Mouse (Mus musculus) limb, embryonic 11.5 days (tissue): ENCODE measurements around the gene Efcab6. TPM values are rescaled to one million over a fixed set of nuclear protein-coding genes. Genes with fewer than 3 reads are reported as not detected.

Experiments
- ATAC-seq: fragments of 200-750 bp; cut with Nextera tagmentation; 2 replicates; pipeline ENCODE4 v1.8.0; 2017; ENCODE audit warnings: low read depth; ENCODE audit not compliant: insufficient number of reproducible peaks, low FRiP score, low TSS enrichment
- DNase-seq: peaks from one replicate; pipeline ENCODE4 v3.0.0-alpha.2; 2015; ENCODE audit warnings: low spot score
- H3K27ac ChIP-seq: fragments of 300-500 bp; sonication (generic); replicated peaks from 2 replicates; pipeline ENCODE4 v1.5.1; 2014; ENCODE audit warnings: low read depth, mild to moderate bottlenecking, low read length
- H3K27me3 ChIP-seq: fragments of 300-500 bp; sonication (generic); 2 replicates; pipeline ENCODE4 v1.6.1; 2014; ENCODE audit warnings: mild to moderate bottlenecking, low read length, mixed read lengths; ENCODE audit not compliant: control insufficient read depth, insufficient read depth
- H3K36me3 ChIP-seq: fragments of 300-500 bp; sonication (generic); 2 replicates; pipeline ENCODE4 v1.6.1; 2014; ENCODE audit warnings: mild to moderate bottlenecking, low read length, moderate library complexity, mixed read lengths; ENCODE audit not compliant: control insufficient read depth, insufficient read depth
- H3K4me1 ChIP-seq: fragments of 300-500 bp; sonication (generic); 2 replicates; pipeline ENCODE4 v1.6.1; 2014; ENCODE audit warnings: low read length, mixed read lengths; ENCODE audit not compliant: control insufficient read depth, insufficient read depth
- H3K4me2 ChIP-seq: fragments of 300-500 bp; sonication (generic); 2 replicates; pipeline ENCODE4 v1.6.1; 2014; ENCODE audit warnings: low read depth, mild to moderate bottlenecking, moderate library complexity; ENCODE audit not compliant: severe bottlenecking
- H3K4me3 ChIP-seq: fragments of 300-500 bp; sonication (generic); 2 replicates; pipeline ENCODE4 v1.5.1; 2014; ENCODE audit warnings: low read depth, low read length
- H3K9ac ChIP-seq: fragments of 300-500 bp; sonication (generic); 2 replicates; pipeline ENCODE4 v1.6.1; 2014; ENCODE audit warnings: mild to moderate bottlenecking, low read length
- H3K9me3 ChIP-seq: fragments of 300-500 bp; sonication (generic); 2 replicates; pipeline ENCODE4 v1.6.1; 2016; ENCODE audit warnings: low read length; ENCODE audit not compliant: control insufficient read depth
- WGBS: fragments of 180-500 bp; shearing (Covaris S2); extraction: QIAGEN DNeasy Blood & Tissue Kit; methylation state at CpG from one replicate; pipeline ENCODE4 v1.1.7; 2014; 5-methylcytosine and 5-hydroxymethylcytosine counted together
- polyA plus RNA-seq: library from polyadenylated mRNA; unstranded; fragments of >200 nt; fragmentation: Nextera tagmentation; extraction: Ambion mirVana; gene quantifications from 2 replicates; pipeline ENCODE4 v1.2.1, GENCODE M21; 2014

The Efcab6 gene
- polyA plus RNA-seq, 1 experiment from 2014 or later = not detected

DNA sequence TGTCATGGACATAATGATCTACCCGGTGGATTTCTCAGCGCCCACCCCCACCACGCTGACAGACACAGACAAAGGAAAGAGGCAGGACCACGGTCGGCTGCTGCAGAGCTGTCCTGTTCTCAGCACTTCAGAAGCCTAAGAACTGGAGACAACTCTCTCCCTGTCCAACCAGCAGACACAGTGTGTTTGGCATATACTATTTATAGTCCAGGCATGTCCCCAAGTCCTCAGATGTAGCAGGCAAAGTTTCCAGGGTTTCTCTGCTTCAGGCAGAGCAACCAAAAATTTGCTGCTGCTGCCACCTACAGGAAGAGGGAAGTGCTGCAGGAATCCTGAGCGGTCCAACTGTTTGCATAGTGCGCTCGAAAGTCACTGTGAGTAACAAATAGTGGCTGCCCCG is 11.3 kb downstream of the Efcab6 start:
- H3K27ac ChIP-seq = no peak overlapping the region
- ATAC-seq = no peak
- no peak overlapping the region for H3K4me2 ChIP-seq
- 45% methylated on average over 9 of the region's 9 CpGs for WGBS
- no peaks in the 10 kb centered on the region; the same call in 1 of the 2 replicates for H3K4me1 ChIP-seq
- no peak overlapping the region for H3K4me3 ChIP-seq
- DNase-seq = peak; percentile 90
- no peaks in the 10 kb centered on the region for H3K27me3 ChIP-seq
- H3K9me3 ChIP-seq = no peaks in the 10 kb centered on the region
- no peak overlapping the region for H3K9ac ChIP-seq
- no peaks in the 10 kb centered on the region for H3K36me3 ChIP-seq

DNA sequence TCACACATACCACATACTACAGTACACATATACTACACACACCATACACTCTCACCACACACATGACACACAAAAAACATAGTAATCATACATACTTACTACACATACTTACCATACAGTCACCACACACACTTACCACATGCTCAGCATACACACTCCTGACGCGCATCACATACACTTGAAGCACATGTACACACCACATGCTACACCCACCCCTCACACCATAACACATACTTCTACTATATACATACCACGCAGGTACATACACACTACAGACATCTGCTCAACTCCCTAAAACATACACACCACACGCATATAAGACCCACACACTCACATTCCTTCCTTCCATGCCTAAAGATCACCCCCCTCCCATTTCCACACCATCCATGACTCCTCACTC is 11.9 kb downstream of the Efcab6 start:
- Histone ChIP-seq H3K9me3 (no peaks in the 10 kb centered on the region), H3K4me3 (no peak overlapping the region), H3K27ac (no peak overlapping the region), H3K27me3 (no peaks in the 10 kb centered on the region), H3K36me3 (no peaks in the 10 kb centered on the region), H3K9ac (no peak overlapping the region), H3K4me2 (no peak overlapping the region), H3K4me1 (no peaks in the 10 kb centered on the region; the same call in 1 of the 2 replicates)
- DNase-seq (no peak), ATAC-seq (no peak)
- WGBS = 95% methylated on average over 4 of the region's 4 CpGs

DNA sequence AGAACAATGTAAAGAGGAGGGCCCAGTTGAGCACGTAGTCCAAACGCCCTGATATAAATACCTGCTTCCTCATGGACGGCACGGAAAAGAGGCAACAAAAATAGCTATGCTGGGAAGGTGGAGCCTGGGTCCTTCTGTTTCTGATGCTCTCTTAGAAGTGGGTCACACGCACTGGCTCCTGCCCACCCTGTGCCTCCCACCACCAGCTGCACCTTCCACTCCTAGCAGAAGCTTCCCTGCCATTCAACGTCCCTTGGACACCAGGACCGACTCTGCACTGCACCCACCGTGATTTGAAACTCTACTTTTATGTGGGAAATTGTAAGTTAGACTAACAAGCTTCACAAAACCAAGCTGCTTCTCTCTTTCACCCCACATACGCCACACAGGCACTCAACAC is 12.8 kb downstream of the Efcab6 start:
- no peaks in the 10 kb centered on the region; the same call in 1 of the 2 replicates for H3K4me1 ChIP-seq
- DNase-seq = no peak
- H3K27ac ChIP-seq = no peak overlapping the region
- no peak overlapping the region for H3K4me2 ChIP-seq
- no peak overlapping the region for H3K9ac ChIP-seq
- 83% methylated on average over 9 of the region's 9 CpGs for WGBS
- no peaks in the 10 kb centered on the region for H3K36me3 ChIP-seq
- H3K27me3 ChIP-seq = no peaks in the 10 kb centered on the region
- no peak overlapping the region for H3K4me3 ChIP-seq
- H3K9me3 ChIP-seq = no peaks in the 10 kb centered on the region
- ATAC-seq = no peak

GRCm38 (mm10) chr15:84049570-84049969 is 15.6 kb downstream of the Efcab6 start:
- no peaks in the 10 kb centered on the region for H3K27me3 ChIP-seq
- H3K36me3 ChIP-seq = no peaks in the 10 kb centered on the region
- WGBS = 60% methylated on average over 7 of the region's 7 CpGs
- H3K4me3 ChIP-seq = no peak overlapping the region
- H3K27ac ChIP-seq = no peak overlapping the region
- no peaks in the 10 kb centered on the region; the same call in 1 of the 2 replicates for H3K4me1 ChIP-seq
- ATAC-seq = no peak
- no peak overlapping the region for H3K4me2 ChIP-seq
- peak; percentile 33 for DNase-seq
- no peaks in the 10 kb centered on the region for H3K9me3 ChIP-seq
- no peak overlapping the region for H3K9ac ChIP-seq

- H3K4me3 ChIP-seq = no peak overlapping the region
- ATAC-seq = no peak
- no peaks in the 10 kb centered on the region; the same call in 1 of the 2 replicates for H3K4me1 ChIP-seq
- 95% methylated on average over 6 of the region's 6 CpGs for whole genome bisulfite sequencing
- H3K27ac ChIP-seq = no peak overlapping the region
- H3K9me3 ChIP-seq = no peaks in the 10 kb centered on the region
- H3K36me3 ChIP-seq = no peaks in the 10 kb centered on the region
- no peak for DNase-seq
- no peaks in the 10 kb centered on the region for H3K27me3 ChIP-seq
- H3K4me2 ChIP-seq = no peak overlapping the region
- no peak overlapping the region for H3K9ac ChIP-seq
Observed at GRCm38 (mm10) chr15:84045562-84045961, 19.6 kb downstream of the Efcab6 start.

- no peaks in the 10 kb centered on the region for H3K4me1 ChIP-seq
- ATAC-seq (no peak), DNase-seq (no peak)
- no peak overlapping the region for H3K9ac ChIP-seq
- no peak overlapping the region for H3K4me3 ChIP-seq
- 91% methylated on average over 5 of the region's 5 CpGs for WGBS
- no peaks in the 10 kb centered on the region for H3K36me3 ChIP-seq
- no peaks in the 10 kb centered on the region for H3K9me3 ChIP-seq
- H3K27me3 ChIP-seq = no peaks in the 10 kb centered on the region
- no peak overlapping the region for H3K4me2 ChIP-seq
- no peak overlapping the region for H3K27ac ChIP-seq
Observed at GRCm38 (mm10) chr15:84037067-84037466, 28.1 kb downstream of the Efcab6 start.

- Histone ChIP-seq H3K27me3 (no peaks in the 10 kb centered on the region), H3K27ac (no peak overlapping the region), H3K4me1 (no peaks in the 10 kb centered on the region), H3K9me3 (no peaks in the 10 kb centered on the region), H3K36me3 (no peaks in the 10 kb centered on the region), H3K9ac (no peak overlapping the region), H3K4me3 (no peak overlapping the region), H3K4me2 (no peak overlapping the region)
- DNase-seq (no peak), ATAC-seq (no peak)
- WGBS = 78% methylated on average over 8 of the region's 8 CpGs
Observed at GRCm38 (mm10) chr15:84025651-84026050, 39.5 kb downstream of the Efcab6 start.

DNA sequence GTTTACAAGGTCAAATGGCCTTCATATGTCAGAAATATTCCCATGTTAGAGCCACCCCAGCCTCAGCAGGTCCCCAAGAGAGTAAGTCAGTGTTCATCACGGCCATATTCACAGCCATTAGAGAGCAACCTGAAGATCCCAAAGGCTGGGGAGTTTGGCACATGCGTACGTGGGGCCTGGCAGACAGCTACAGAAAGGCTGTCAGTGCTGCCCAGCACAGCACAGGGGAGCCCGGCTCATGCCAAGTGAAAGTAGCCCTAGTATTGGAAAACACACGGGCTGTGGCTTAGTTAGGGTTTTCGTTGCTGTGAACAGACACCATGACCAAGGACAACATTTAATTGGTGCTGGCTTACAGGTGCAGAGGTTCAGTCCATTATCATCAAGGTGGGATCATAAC is 40.3 kb downstream of the Efcab6 start:
- Histone ChIP-seq H3K9ac (no peak overlapping the region), H3K9me3 (no peaks in the 10 kb centered on the region), H3K27ac (no peak overlapping the region), H3K36me3 (no peaks in the 10 kb centered on the region), H3K4me1 (no peaks in the 10 kb centered on the region), H3K4me2 (no peak overlapping the region), H3K4me3 (no peak overlapping the region), H3K27me3 (no peaks in the 10 kb centered on the region)
- DNase-seq (no peak), ATAC-seq (no peak)
- WGBS = 90% methylated on average over 6 of the region's 6 CpGs

DNA sequence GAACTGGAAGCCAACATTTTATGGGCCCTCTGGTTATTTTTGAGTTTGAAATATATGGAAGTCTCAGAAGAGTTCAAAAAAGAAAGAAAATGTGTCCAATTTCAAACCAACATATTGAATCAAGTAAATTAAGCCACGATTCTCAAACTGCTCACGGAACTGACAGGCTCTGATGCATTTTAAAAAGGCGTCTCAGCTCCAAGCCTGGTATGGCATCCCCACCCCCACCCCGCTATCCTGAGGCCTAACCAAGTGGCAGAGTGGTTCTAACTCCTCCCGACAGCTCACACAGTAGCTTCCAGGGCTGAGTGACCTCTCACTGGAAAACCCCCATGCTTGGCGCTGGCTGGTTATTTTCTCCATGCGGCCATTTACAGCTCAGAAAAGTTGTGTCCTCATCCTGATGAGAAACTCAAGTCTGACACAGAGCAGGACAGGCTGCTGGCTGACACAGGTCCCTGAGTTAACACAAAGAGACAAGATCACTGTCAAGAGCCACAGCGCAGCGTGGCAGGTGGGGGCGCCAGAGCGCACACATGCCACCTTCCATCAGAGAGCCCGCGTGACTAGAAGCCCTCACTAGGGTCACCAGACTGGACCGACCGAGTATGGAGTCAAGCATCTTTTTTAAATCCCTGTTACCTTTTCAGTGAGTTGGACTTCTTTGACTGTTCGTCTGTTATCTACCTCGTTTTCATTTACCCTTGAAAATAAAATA is 55.7 kb downstream of the Efcab6 start:
- Histone ChIP-seq H3K4me3 (no peak overlapping the region), H3K36me3 (no peaks in the 10 kb centered on the region), H3K9ac (no peak overlapping the region), H3K9me3 (no peaks in the 10 kb centered on the region), H3K27ac (no peak overlapping the region), H3K4me2 (no peak overlapping the region), H3K27me3 (no peaks in the 10 kb centered on the region), H3K4me1 (no peaks in the 10 kb centered on the region)
- ATAC-seq (no peak), DNase-seq (no peak)
- WGBS = 60% methylated on average over 17 of the region's 17 CpGs
